Mouse (Mus musculus) bone marrow macrophage, adult 2 months (primary cell): ENCODE measurements around the gene Pgm2.

Experiments
- CTCF ChIP-seq: IDR thresholded peaks from 2 replicates; pipeline ENCODE4 v1.5.1; 2012; ENCODE audit warnings: low read depth, mild to moderate bottlenecking, low read length, moderate library complexity
- POLR2A ChIP-seq: IDR thresholded peaks from 2 replicates; pipeline ENCODE4 v1.6.1; 2012; ENCODE audit warnings: mild to moderate bottlenecking, low read depth, low read length, borderline replicate concordance

DNA sequence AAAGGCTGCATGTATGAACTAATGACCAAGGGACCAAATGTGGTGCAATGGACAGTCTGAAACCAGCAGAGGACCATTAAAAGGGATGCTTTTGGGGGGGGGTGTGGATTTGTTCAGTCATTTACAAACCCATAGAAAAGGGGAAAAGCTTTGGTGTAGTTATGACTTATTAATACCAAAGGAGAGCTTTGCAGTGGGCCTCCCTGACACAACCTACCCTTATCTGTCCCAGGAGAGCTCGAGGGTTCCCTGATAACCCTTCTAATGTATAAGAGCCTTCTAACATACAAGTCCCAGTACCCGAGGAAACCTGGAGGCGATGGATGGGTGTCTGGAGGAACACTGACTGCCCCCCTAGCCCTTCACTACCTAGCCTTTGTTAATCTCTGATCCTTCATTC lies 69.2 kb downstream of the Pgm2 start:
- no peak for TF ChIP-seq CTCF
- TF ChIP-seq POLR2A: no peak
